Mouse (Mus musculus) hindbrain, embryonic 10.5 days (tissue): ENCODE data around the gene Fbxw24. TPM values are rescaled to one million over a fixed set of nuclear protein-coding genes. Genes with fewer than 3 reads are reported as not detected.
"Not testable (repeated sequence)": the region's sequence is repeated elsewhere in the genome, so short reads cannot be mapped to it uniquely, and the experiment has no call there.

Source experiments
- DNase-seq: peaks from one replicate; pipeline ENCODE4 v3.0.0-alpha.2; 2017; ENCODE audit warnings: low spot score
- H3K27ac ChIP-seq: fragments of 300-500 bp; sonication (generic); 2 replicates; pipeline ENCODE4 v1.5.1; 2016; ENCODE audit warnings: mild to moderate bottlenecking, moderate library complexity
- H3K27me3 ChIP-seq: fragments of 300-500 bp; sonication (generic); 2 replicates; pipeline ENCODE4 v1.6.1; 2016; ENCODE audit warnings: mild to moderate bottlenecking; ENCODE audit not compliant: poor library complexity, insufficient read depth, severe bottlenecking
- H3K36me3 ChIP-seq: fragments of 300-500 bp; sonication (generic); 2 replicates; pipeline ENCODE4 v1.6.1; 2016; ENCODE audit warnings: mild to moderate bottlenecking, moderate library complexity
- H3K4me1 ChIP-seq: fragments of 300-500 bp; sonication (generic); replicated peaks from 2 replicates; pipeline ENCODE4 v1.6.1; 2016; ENCODE audit warnings: mild to moderate bottlenecking
- H3K4me3 ChIP-seq: fragments of 300-500 bp; sonication (generic); 2 replicates; pipeline ENCODE4 v1.5.1; 2016; ENCODE audit warnings: mild to moderate bottlenecking, moderate library complexity
- H3K9me3 ChIP-seq: fragments of 300-500 bp; sonication (generic); 2 replicates; pipeline ENCODE4 v1.6.1; 2016; ENCODE audit warnings: mild to moderate bottlenecking, moderate library complexity
- WGBS: fragments of 180-500 bp; shearing (Covaris S2); methylation state at CpG from one replicate; pipeline ENCODE4 v1.1.7; 2016; 5-methylcytosine and 5-hydroxymethylcytosine counted together
- polyA plus RNA-seq: library from polyadenylated mRNA; unstranded; fragments of >200 nt; fragmentation: Nextera tagmentation; extraction: Ambion mirVana; gene quantifications from 2 replicates; pipeline ENCODE4 v1.2.1, GENCODE M21; 2016

The Fbxw24 gene
- not detected in 2 replicates for polyA plus RNA-seq

DNA sequence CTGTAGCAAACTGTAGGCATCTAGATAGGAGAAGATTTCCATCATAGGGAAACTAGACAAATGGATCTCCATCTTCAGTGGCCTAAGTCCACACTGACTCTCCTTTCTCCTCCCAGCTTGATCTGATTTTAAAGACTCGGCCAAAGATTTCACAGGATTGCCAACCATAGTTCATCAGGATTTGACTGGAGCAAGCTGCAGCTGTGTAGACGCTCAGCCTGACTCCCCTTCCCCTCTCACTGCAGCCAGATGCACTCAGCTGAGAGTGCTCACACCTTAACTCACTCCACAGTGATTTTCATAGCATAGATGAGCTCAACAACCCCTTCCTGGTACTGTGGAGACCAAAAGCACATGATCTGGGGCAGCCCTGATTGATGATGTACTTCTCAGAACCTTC is at the start of gene Fbxw24:
TSS of gene Fbxw24 (minus strand) at position 101 of the 400 bp plus-strand sequence.
- H3K9me3 ChIP-seq, H3K27ac ChIP-seq, H3K36me3 ChIP-seq, H3K4me1 ChIP-seq, H3K27me3 ChIP-seq, DNase-seq, H3K4me3 ChIP-seq: not testable (repeated sequence)
- WGBS: 80% methylated on average over 2 of the region's 2 CpGs

DNA sequence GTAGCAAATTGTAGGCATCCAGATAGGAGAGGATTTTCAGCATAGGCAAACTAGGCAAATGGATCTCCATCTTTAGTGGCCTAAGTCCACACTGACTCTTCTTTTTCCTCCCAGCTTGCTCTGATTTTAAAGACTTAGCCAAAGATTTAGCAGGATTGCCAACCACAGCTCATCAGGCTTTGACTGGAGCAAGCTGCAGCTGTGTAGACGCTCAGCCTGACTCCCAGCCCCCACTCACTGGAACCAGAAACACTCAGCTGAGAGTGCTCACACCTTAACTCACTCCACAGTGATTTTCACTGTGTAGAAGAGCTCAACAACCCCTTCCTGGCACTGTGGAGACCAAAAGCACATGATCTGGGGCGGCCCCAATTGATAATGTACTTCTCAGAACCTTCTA is 38.7 kb upstream of the Fbxw24 start, which contains the start of gene Fbxw25:
TSS of gene Fbxw25 (minus strand) at position 101 of the 400 bp plus-strand sequence.
- not testable (repeated sequence) for H3K27me3 ChIP-seq, H3K4me3 ChIP-seq, H3K4me1 ChIP-seq, H3K27ac ChIP-seq, DNase-seq, H3K36me3 ChIP-seq, H3K9me3 ChIP-seq
- WGBS: 74% methylated on average over 2 of the region's 2 CpGs

DNA sequence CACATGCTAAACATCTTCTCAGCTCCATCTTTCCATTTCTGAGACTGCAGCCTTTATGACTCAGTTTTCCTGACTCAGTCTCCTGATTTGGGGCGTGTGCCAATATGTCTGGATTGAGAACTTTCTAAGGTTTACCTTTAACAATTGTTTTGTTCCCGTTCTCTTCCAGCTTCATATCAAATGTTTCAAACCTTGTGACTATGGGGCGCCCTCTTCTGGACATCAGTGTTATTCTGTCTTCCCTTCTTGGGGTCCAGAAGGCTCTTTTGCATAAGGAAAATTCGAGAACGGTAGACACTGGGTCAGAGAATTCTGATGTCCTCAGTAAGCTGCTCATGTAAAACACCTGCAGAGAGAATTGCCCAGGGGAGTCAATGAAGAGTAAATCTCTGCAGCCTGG is 19.0 kb downstream of the Fbxw24 start:
- DNase-seq: peak; percentile 24
- WGBS: 42% methylated on average over 5 of the region's 5 CpGs
- not testable (repeated sequence) for H3K9me3 ChIP-seq, H3K27me3 ChIP-seq, H3K27ac ChIP-seq, H3K4me1 ChIP-seq, H3K36me3 ChIP-seq, H3K4me3 ChIP-seq

DNA sequence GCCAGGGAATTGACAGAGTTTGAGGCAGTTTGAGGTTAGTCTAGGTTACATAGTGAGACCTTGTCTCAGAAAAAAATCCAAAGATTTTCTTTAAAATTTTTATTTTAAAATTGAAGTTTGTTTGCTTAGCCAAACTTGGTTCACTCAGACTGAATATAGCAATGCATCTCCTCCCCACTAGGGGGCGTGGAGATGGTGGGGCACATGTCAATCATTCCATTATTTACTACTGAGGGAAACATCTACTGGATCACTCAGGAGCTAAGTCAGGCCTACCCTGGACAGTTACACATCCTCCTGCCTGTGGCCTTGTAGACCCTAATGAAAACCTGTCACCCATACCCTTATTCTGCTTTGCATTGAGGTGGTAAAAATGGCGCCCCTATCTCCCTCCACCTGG is 23.7 kb downstream of the Fbxw24 start:
- not testable (repeated sequence) for H3K27me3 ChIP-seq, DNase-seq, H3K27ac ChIP-seq, H3K4me1 ChIP-seq, H3K36me3 ChIP-seq, H3K9me3 ChIP-seq, H3K4me3 ChIP-seq
- WGBS: 63% methylated on average over 2 of the region's 2 CpGs

DNA sequence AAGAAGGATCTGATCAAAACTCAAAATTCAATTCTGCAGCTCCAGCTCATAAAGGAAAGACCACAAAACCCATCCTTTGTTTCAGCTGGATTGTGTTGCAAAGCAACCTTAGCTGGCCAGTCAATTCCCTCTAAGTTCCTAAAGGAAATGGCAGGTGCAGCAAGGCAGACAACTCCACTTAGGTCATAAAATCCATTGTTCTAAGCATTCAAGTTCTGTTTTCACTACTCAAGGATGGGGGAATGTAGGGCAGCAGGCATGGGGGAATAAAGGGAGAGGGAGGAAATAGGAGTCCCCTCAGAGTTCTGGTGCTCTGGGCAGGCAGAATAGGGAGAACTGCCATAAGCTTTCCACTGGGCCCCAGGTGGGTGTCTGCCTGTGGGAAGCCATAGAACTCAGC is 28.6 kb downstream of the Fbxw24 start:
- H3K27me3 ChIP-seq: no peaks in the 10 kb centered on the region
- no peaks in the 10 kb centered on the region; the same call in 1 of the 2 replicates for H3K9me3 ChIP-seq
- no peaks in the 10 kb centered on the region for H3K4me1 ChIP-seq
- no peak overlapping the region for H3K4me3 ChIP-seq
- no peak overlapping the region for H3K27ac ChIP-seq
- no peaks in the 10 kb centered on the region for H3K36me3 ChIP-seq
- no peak for DNase-seq

- H3K27me3 ChIP-seq: no peaks in the 10 kb centered on the region
- H3K4me3 ChIP-seq: no peak overlapping the region
- 84% methylated on average over 2 of the region's 2 CpGs for WGBS
- H3K27ac ChIP-seq: no peak overlapping the region
- H3K4me1 ChIP-seq: no peaks in the 10 kb centered on the region
- no peaks in the 10 kb centered on the region for H3K36me3 ChIP-seq
- no peak for DNase-seq
- no peaks in the 10 kb centered on the region; the same call in 1 of the 2 replicates for H3K9me3 ChIP-seq
Observed at GRCm38 (mm10) chr9:109594866-109595265, 31.0 kb downstream of the Fbxw24 start.

DNA sequence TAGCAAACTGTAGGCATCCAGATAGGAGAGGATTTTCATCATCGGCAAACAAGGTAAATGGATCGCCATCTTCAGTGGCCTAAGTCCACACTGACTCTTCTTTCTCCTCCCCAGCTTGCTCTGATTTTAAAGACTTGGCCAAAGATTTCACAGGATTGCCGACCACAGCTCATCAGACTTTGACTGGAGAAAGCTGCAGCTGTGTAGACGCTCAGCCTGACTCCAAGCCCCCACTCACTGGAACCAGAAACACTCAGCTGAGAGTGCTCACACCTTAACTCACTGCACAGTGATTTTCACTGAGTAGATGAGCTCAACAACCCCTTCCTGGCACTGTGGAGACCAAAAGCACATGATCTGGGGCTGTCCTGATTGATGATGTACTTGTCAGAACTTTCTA is 57.7 kb downstream of the Fbxw24 start, which contains the start of gene Fbxw15:
TSS of gene Fbxw15 (minus strand) at position 101 of the 400 bp plus-strand sequence.
- not testable (repeated sequence) for H3K36me3 ChIP-seq, H3K9me3 ChIP-seq, H3K4me3 ChIP-seq, DNase-seq, H3K27me3 ChIP-seq, H3K27ac ChIP-seq, H3K4me1 ChIP-seq
- WGBS: 90% methylated on average over 4 of the region's 4 CpGs

- Histone ChIP-seq H3K4me1 (no peaks in the 10 kb centered on the region), H3K27me3 (no peaks in the 10 kb centered on the region), H3K9me3 (no peaks in the 10 kb centered on the region), H3K27ac (no peak overlapping the region), H3K36me3 (no peaks in the 10 kb centered on the region), H3K4me3 (no peak overlapping the region)
- WGBS: 76% methylated on average over 1 of the region's 1 CpGs
- no peak for DNase-seq
Observed at GRCm38 (mm10) chr9:109565546-109565945, 60.3 kb downstream of the Fbxw24 start.

GRCm38 (mm10) chr9:109562106-109562505 is 63.8 kb downstream of the Fbxw24 start:
- not testable (repeated sequence) for H3K9me3 ChIP-seq, H3K27ac ChIP-seq, H3K4me1 ChIP-seq, H3K27me3 ChIP-seq, H3K36me3 ChIP-seq, H3K4me3 ChIP-seq, DNase-seq

GRCm38 (mm10) chr9:109552483-109552882 is 73.4 kb downstream of the Fbxw24 start:
- no peaks in the 10 kb centered on the region for H3K36me3 ChIP-seq
- H3K27ac ChIP-seq: no peak overlapping the region
- no peaks in the 10 kb centered on the region for H3K27me3 ChIP-seq
- WGBS: 75% methylated on average over 3 of the region's 3 CpGs
- no peaks in the 10 kb centered on the region for H3K4me1 ChIP-seq
- no peak overlapping the region for H3K4me3 ChIP-seq
- no peak for DNase-seq
- no peaks in the 10 kb centered on the region for H3K9me3 ChIP-seq

Other genes starting within 250 kb of the Fbxw24 start
- gene Fbxw22, start 221.8 kb downstream of the Fbxw24 start, polyA plus RNA-seq: not detected in 2 replicates
- gene Fbxw16, start 176.9 kb downstream of the Fbxw24 start, polyA plus RNA-seq: not detected in 2 replicates
- gene Fbxw19, start 130.2 kb downstream of the Fbxw24 start, polyA plus RNA-seq: not detected in 2 replicates
- gene Fbxw15, start 57.8 kb downstream of the Fbxw24 start, polyA plus RNA-seq: not detected in 2 replicates
- gene Fbxw25, start 38.6 kb upstream of the Fbxw24 start, polyA plus RNA-seq: not detected in 2 replicates
- 0.33 TPM in 1 of 2 replicates, not detected in the other for gene Fbxw18, start 76.6 kb upstream of the Fbxw24 start, polyA plus RNA-seq
- gene Fbxw26, start 120.0 kb upstream of the Fbxw24 start, polyA plus RNA-seq: 0.13 TPM in 1 of 2 replicates, not detected in the other
- not detected in 2 replicates for gene Fbxw27, start 164.6 kb upstream of the Fbxw24 start, polyA plus RNA-seq
- gene Spink8, start 186.2 kb upstream of the Fbxw24 start, polyA plus RNA-seq: not detected in 2 replicates
- gene Nme6, start 206.7 kb upstream of the Fbxw24 start, polyA plus RNA-seq: 106 and 108 TPM in 2 replicates
- gene Camp, start 223.6 kb upstream of the Fbxw24 start, polyA plus RNA-seq: not detected in 2 replicates
- 36.6 and 40.6 TPM in 2 replicates for gene Cdc25a, start 249.5 kb upstream of the Fbxw24 start, polyA plus RNA-seq